Mouse (Mus musculus): Measurements from ENCODE around the gene Ybx2.
"Not testable (repeated sequence)": the region's sequence is repeated elsewhere in the genome, so short reads cannot be mapped to it uniquely, and the experiment has no call there.

Ybx2 gene

GRCm38 (mm10) chr11:69915667-69916627 lies 19.6 kb upstream of the Ybx2 start:
- DNase-seq = no peak

- not testable (repeated sequence) for DNase-seq
These were observed 18.8 kb upstream of the Ybx2 start for GRCm38 (mm10) chr11:69916652-69917378.

GRCm38 (mm10) chr11:69917379-69917948 lies 18.1 kb upstream of the Ybx2 start:
- DNase-seq = no peak

- no peak for DNase-seq
These were observed 17.5 kb upstream of the Ybx2 start for GRCm38 (mm10) chr11:69918118-69918517.

- peak; percentile 14 for DNase-seq
These were observed 16.5 kb upstream of the Ybx2 start for GRCm38 (mm10) chr11:69919053-69919452.

GRCm38 (mm10) chr11:69919661-69920265 lies 15.8 kb upstream of the Ybx2 start:
- peak; percentile 78 for DNase-seq

GRCm38 (mm10) chr11:69920266-69921031 lies 15.1 kb upstream of the Ybx2 start:
- DNase-seq = peak; percentile 73

- peak; percentile 100 for DNase-seq
These were observed 14.2 kb upstream of the Ybx2 start, which contains the start of gene Eif5a for GRCm38 (mm10) chr11:69921114-69922011. Gene Eif5a, minus strand, starts transcription at chr11:69921958.

DNA sequence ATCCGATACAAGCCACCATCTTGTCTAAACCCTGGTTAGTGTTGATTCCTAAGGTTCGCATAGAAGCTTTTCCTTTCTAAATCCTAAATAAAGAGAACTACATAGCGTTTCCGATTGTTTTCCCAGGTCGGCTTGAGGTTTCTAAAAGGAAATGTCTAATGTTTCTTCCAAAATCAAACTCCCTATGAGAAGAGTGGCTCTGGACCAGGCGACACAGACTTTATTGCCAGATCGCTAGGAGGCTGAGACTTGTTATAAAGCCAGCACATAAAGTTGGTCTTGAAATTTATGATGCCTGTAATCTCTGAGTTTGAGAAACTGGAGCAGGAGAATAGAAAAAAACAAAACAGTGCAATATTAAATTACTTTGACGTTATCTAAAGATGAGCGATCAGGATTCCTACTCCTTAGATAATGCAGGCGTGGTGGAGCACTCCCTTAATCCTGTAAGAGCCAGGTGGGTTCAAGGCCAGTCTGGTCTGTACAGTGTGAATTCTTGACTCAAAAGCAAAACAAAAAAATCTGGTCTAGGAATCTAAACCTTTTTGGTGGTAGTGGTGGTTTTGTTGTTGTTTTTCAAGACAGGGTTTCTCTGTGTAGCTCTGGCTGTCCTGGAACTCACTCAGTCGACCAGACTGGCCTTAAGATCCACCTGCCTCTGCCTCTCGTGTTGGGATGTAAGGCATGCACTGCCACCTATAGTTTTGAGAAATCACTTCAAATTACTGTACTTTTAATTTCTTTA lies 13.4 kb upstream of the Ybx2 start:
- DNase-seq = no peak

DNA sequence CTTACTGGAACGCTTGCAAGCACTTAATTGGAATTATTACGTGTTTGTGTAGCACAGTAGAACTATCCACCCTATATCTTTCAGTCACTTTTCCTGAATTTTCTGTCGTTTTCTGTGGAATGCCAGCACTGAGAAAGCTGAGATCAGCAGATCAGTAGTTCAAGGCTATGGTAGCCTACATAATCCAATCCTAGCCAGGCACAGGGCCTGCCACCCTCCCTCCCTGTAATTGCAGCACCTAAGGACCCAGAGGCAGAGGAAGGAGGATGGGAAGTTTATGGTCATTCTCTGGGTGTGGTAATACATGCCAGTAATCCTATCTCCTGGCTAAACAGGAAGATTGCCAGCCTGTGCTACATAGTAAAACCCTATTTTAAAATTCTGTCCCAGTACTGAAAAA lies 12.8 kb upstream of the Ybx2 start:
- DNase-seq = no peak

DNA sequence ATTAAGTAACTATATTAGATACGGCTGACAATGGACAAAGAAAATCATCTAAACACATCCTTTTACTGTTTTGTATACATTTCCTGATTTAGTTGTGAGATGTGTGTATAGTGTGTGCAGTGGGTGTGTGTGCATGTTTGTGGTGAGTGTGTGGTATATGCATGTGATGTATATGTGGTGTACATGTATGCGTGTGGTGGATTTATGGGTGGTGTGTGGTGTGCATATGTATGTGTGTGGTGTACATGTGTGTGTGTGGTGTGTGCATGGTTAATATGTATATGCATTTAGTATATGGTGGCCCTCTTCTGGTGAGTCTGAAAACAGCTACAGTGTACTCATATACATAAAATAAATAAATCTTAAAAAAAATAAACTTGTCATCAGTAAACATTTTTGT lies 8.1 kb upstream of the Ybx2 start:
- DNase-seq = no peak

DNA sequence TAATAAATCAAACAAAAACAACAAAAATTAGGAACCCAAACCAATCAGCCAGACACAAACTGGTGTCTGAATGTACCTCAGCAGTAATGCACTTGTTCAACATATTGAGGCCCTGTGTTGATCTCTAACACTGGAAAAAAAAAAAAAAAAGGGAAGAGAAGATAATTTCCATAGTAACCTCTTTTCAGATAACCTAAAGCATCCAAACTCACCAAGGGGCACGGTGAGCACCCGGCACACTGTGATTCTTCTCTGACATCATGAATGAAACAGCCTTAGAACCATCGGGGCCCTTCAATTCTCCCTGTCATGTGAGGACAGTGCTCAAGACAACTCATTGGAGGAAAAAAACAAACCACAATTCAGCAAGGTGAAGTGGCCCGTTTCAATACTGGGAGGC lies 5.9 kb upstream of the Ybx2 start:
- no peak for DNase-seq

DNA sequence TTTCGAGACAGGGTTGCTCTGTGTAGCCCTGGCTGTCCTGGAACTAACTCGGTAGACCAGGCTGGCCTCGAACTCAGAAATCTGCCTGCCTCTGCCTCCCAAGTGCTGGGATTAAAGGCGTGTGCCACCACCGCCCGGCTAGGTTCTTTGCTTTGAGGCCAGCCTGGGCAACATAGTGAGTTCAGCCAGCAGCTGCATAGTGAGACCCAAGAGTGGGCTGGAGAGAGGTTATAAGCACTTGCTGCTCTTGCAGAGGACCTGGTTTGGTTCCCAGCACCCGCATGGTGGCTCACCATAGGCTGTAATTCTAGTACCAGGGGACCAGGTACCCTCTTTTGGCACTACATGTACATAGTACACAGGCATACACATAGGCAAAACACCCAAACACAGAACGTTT lies 5.4 kb upstream of the Ybx2 start:
- DNase-seq = not testable (repeated sequence)

DNA sequence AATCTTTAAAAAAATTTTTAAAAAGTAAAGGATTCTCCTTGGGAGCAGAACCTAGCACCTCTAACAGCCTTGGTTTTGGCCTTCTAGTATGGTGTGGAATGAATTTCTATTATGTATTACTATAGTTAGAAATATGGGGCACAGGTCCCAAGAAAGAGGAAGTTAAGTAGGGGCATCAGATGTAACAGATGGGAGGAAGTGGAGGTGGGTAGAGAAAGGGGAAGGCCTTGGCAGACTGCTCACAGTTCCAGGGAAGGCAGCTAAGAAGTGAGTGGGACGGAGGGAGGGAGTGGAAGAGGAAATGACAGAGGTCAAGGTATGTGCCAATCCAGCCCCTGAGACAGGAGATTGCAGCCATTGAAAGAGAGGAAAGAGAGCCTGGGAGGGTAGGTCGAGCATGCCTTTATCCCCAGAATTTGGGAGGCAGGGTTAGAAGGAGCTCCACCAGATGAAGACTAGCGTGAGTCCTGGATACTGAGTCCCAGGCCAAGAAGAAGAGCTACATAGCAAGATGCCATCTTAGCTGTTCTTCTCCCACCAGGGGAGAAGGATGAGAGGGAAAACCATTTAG lies 4.5 kb upstream of the Ybx2 start:
- DNase-seq = peak; percentile 30

DNA sequence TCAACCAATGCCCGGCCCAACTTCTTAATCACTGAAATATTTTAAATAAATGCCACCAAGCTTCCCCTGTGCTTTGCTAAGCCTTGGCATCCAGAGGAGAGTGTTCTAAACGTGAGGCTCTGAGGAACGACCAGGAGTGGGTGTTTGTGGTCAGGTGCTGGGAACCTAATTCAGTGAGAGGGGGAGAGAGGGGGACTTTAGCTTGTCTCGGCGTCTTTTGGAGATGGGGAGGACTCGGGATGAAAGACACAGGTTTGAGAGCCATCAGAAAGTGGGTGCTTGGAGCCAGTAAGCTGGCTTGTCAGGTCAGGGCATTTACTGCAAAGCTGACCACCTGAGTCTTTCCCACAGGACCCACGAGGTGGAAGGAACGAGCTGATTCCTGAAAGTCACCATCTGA lies 3.8 kb upstream of the Ybx2 start:
- DNase-seq = no peak

GRCm38 (mm10) chr11:69932254-69932653 lies 3.3 kb upstream of the Ybx2 start:
- peak; percentile 62 for DNase-seq

DNA sequence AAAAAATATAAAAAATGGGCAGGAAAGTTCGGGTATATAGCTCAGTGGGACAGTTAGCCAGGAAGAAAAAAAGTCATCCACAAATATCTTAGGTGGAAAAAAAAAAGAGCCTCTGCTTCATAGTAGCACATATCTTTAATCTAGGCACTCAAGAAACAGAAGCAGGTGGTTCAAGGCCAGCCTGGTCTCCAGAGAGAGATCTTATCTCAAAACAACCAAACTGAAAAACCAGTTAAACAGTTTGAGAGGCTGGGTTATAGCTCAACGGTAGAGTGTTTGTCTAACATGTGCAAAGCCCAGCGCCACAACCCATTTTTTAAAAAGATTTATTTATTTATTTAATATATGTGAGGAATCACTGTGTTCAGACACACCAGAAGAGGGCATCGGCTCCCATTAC lies 2.5 kb upstream of the Ybx2 start:
- no peak for DNase-seq

GRCm38 (mm10) chr11:69934169-69934568 lies 1.4 kb upstream of the Ybx2 start:
- peak; percentile 99 for DNase-seq

- no peak for DNase-seq
These were observed 915 bp upstream of the Ybx2 start for GRCm38 (mm10) chr11:69934681-69935080.

GRCm38 (mm10) chr11:69936156-69936555 lies 560 bp downstream of the Ybx2 start:
- DNase-seq = peak; percentile 64

Data from thymus, postnatal 4 days (tissue).